Mouse (Mus musculus) testis, postnatal 10 days (tissue): Measurements from ENCODE around the gene Ces2f.
"Not testable (repeated sequence)": the region's sequence is repeated elsewhere in the genome, so short reads cannot be mapped to it uniquely, and the experiment has no call there.

Source experiments
- DNase-seq: peaks from one replicate; pipeline ENCODE4 v3.0.0; 2021; ENCODE audit warnings: low spot score

Gene Ces2f

GRCm38 (mm10) chr8:104947056-104947455, at the start of gene Ces2f:
Gene Ces2f, plus strand, starts transcription at chr8:104947356.
- DNase-seq = no peak

- no peak for DNase-seq
Measured at GRCm38 (mm10) chr8:104901746-104902145, 45.4 kb upstream of the Ces2f start.

- DNase-seq = no peak
Measured at GRCm38 (mm10) chr8:104907111-104907510, 40.0 kb upstream of the Ces2f start.

DNA sequence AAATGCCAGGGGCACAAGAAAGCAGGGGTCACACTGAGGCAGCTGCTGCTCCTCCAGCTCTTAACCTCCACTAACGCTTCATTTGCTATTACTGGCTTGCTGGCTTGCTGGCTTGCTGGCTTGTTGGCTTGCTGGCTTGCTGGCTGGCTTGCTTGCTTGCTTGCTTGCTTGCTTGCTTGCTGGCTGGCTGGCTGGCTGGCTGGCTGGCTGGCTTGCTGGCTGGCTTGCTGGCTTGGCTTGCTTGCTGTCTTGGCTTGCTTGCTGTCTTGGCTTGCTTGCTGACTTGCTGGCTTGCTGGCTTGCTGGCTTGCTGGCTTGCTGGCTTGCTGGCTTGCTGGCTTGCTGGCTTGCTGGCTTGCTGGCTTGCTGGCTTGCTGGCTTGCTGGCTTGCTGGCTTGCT, 38.1 kb upstream of the Ces2f start:
- not testable (repeated sequence) for DNase-seq

DNA sequence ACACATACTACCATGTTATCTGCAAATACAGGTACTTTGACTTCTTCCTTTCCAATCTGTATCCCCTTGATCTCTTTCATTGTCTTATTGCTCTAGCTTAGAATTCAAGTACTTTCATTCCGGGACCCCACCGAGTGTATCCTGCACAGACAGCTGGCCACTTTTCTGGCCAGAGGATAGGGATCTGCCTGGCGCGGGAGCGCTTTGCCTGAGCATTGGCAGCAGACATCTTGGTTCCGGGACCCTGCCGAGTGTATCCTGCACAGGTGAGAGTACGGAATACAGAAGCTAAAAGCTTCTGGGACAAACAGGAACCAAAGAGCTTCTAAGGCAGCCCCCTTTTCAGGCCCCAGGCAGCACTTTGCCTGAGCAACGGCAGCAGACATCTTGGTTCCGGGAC, 37.5 kb upstream of the Ces2f start:
- DNase-seq = not testable (repeated sequence)

DNA sequence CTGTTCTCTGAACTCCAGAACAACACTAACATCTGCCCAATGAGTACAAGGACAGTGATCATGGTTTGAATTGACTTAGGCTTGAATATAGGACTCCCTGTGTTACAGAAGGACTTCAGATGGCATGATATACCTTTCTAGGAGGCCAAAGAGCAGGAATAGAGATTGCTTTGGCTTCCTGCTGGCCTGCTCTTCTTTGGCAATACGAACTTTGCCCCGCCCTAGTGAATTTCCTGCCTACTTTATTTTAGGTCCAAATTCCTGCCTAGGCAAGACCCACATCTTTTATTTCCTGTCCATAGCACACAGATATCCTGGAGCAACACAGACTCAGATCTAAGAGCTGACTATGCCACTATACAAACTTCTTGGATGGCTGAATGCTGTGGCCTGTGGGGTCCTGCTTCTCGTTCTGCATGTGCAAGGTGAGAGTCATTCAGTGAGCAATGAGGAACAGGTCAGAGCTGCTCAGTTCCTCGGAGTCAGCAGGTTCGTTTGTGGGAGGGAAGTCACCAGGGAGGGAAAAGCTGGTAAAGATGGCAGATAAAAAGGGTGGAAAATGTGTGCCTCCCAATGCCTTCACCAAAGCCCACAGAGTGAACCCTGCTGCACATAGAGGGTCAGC, 21.1 kb upstream of the Ces2f start, which contains the start of gene Ces2e:
Ces2e (plus strand) TSS at position 289 of the 625 bp plus-strand sequence.
- DNase-seq = no peak

DNA sequence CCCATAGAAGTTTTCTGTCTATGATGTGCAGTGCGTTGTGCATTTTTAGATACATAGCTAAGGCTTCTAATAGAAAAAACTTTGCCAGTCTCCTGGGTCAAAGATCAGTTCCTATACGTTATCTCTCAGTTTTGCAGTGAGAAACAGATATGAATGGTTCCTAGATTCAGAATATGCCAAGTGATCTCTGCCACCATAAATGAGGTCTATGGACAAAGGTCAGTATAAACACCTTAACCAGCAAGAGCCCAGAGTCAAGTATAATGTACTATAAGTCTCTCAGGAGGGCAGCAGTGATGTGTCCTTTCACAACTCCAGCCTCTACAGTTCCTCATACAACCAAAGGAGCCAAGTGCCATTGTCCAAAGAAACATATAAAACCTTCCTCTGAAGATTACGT, 19.9 kb upstream of the Ces2f start:
- no peak for DNase-seq

DNA sequence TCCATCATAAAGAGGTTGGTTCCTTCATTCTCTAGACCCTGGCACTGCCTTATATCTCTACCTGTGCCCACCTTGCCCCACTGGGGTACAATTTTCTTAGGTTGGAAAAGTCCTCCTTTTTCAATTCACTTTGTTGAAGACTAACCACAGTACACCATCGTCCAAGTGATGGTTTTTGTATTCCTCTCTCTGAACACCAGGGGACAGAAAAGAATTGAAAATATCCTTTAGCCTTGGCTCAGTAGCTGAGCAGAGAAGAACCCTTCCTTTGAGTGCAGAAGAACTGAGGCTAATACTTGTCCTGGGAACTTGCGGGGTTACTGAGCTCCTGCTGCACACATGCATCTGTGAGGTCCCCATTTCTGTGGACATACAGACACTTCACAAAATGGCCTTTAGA, 2.5 kb upstream of the Ces2f start:
- DNase-seq = no peak

DNA sequence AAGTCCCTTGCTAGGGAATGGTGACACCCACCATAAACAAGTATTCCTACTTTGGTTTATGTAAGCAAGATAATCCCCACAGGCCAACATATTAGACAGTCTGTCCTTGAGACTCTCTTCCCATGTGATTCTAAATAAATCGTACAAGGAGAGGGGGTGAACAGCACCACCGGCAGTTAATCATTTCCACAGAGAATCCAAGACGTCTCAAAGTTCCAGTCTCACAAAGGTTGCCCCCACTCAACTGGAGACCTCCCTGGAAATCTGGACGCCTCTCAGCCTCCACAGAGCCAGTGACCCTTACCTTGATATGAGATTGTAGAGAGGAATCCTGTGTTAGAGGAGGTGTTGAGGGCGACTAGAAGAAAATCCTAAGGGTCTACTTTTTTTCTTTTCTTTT, 1.9 kb downstream of the Ces2f start:
- DNase-seq = no peak

DNA sequence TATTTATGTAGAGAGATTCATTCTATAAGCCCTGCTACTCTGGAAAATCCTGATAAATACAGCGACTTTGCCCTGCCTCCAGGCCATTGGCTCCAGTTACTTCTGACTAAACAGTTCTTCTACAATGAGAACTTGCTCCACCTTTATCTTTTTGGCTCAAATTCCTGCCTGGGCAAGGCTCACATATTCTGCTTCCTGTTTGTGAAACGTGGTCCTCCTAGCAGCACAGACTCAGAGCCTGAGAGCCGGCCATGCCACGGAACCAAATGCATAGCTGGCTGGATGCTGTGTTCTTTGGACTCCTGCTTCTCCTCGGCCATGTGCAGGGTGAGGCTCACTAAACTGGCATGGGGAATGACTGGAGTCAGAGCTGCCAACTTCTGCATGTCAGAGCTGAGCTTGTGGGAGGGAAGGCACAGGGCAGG, 14.4 kb downstream of the Ces2f start, which contains the start of gene Ces2g:
Ces2g (plus strand) TSS at position 182 of the 425 bp plus-strand sequence.
- peak; percentile 40 for DNase-seq

GRCm38 (mm10) chr8:104962229-104962901, 15.2 kb downstream of the Ces2f start:
- DNase-seq = no peak

DNA sequence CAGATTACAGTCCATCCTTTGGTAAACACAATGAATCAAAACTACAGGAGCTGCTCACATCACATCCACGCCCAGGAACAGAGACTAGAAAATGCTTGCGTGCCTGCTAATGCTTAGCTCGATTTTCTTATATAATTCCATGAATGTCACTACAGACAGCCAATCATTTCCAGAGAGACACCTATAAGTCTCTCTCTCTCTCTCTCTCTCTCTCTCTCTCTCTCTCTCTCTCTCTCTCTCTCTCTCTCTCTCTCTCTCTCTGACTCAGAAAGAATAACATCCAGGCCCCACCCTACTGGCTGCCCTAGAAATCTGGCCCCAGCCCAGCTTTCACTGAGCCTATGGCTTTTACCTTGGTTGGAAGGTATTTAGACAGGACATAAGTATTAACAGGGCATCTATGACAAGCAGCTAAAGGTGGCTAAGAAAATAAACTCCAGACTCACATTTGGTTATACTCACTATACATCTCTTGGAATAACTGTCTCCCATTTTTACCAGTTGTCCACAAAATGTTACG, 16.3 kb downstream of the Ces2f start:
- DNase-seq = no peak

- DNase-seq = no peak
Measured at GRCm38 (mm10) chr8:104984126-104984525, 37.0 kb downstream of the Ces2f start.

DNA sequence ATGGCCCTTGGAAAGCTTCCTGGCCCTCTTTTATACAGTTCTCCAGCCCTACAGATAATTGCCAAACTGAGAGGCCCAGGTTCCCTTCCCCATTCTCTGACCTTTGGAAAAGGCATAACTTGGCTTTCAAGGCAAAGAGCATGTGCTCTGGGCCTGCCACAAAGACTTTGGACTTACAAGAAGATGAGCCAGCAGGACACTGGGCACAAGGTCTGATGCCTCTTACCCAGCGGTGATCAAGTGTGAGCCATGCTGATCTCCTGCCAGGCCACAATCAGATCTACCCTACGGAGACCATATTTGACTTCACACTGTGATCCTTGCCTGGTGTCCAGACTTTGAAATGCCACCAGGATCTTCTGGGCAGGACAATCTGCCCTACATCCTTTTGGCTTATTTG, 37.8 kb downstream of the Ces2f start:
- no peak for DNase-seq

GRCm38 (mm10) chr8:104998191-104998590, 51.0 kb downstream of the Ces2f start:
- DNase-seq = no peak

DNA sequence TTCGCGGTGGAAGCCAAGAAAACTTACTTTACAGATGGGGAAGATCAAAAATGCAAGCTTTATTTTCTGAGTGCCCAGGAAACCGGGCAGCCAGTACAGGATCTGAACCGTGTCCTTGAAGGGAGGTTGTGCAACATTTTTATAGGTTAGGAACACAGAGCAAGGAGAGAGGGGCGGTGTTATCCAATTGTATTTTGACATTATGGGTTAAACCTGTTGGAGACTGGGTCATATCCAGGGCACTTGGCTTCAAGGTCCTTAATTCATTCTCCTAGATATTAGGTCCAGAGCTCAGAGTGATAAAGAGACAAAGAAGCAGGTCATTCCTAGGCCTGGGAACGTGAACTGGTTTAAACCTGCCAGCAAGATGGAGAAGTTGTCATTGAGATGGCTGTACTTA, 52.0 kb downstream of the Ces2f start:
- DNase-seq = no peak

DNA sequence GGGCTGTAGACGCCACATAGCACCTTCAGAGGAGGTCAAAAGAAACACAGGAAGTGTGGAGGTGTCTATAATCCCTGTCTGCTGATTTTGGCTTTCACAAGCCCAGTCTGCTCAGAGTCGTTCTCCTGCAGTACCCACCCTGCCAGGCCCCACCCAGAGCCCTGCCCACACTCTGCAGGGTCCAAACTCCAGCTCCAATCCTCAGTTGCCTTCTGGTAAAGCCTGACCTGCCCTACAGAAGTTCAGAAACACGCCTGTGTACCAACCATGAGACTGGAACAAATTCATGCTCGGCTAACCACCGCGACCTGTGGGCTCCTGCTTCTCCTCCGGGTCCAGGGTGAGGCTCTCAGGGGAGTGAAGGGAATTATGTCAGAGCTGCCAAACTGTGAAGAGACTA, 53.4 kb downstream of the Ces2f start, which contains the start of gene Ces2h:
Ces2h (plus strand) TSS at position 268 of the 400 bp plus-strand sequence.
- DNase-seq = no peak
